Mouse (Mus musculus): Measurements from ENCODE around the gene Zfp652. TPM values are rescaled to one million over a fixed set of nuclear protein-coding genes. Genes with fewer than 3 reads are reported as not detected.

Gene Zfp652
- total RNA-seq, 1 experiment from 2014 or later, result 26.4 TPM

- ATAC-seq (replicated peaks in 1 of 2; ENCODE audit: insufficient read depth in 1 of 2, low FRiP score in 2 of 2, low TSS enrichment in 1 of 2, low read depth in 1 of 2, poor library complexity in 2 of 2, severe bottlenecking in 2 of 2), result no peak
Observed at GRCm38 (mm10) chr11:95831641-95832040, 119.2 kb downstream of the Zfp652 start.

DNA sequence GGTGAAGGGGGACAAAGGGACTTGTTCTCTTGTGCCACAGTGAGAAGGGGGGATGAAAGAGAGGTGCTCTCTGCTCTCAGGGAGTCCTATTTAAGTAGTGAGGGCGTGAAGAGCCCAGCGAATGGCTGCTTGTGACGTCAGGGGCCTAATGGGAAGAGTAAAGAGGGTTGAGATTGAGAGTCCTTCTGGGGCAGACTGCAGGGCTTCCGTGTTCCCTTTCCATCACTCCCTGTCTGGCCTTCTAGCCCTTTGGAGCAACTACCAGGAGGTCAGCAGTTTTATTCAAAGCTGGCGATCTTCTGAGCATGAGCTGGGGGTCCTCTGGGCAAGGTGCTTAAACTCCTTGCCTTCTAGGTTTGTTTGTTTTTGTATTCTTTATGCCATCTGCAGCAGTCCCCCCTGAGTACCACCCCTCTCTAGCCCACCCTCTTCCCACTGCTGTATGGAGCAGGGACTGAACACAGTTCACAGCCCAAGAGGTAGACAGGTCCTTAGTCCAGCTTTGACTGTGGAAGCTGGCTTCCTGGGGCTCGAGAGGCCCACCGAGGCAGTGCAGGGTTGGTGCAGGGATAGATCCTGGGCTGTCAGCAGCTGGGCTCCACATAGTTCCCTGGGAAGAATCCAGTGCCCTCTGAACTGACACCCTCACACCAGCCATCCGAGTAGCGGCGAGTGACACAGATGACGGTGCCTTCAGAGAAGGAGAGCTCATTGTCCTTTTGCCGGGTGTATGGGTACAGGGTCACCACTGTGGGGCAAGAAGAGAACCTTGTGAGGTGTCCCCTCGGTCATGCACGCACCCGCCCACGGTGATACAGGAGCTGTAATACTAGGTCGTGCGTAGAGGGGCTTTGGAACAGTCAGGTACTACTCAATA lies 119.9 kb downstream of the Zfp652 start:
- ATAC-seq (replicated peaks in 1 of 2; ENCODE audit: insufficient read depth in 1 of 2, low FRiP score in 2 of 2, low TSS enrichment in 1 of 2, low read depth in 1 of 2, poor library complexity in 2 of 2, severe bottlenecking in 2 of 2), result no peak

- ATAC-seq (replicated peaks in 1 of 2; ENCODE audit: insufficient read depth in 1 of 2, low FRiP score in 2 of 2, low TSS enrichment in 1 of 2, low read depth in 1 of 2, poor library complexity in 2 of 2, severe bottlenecking in 2 of 2), result no peak
Observed at GRCm38 (mm10) chr11:95833006-95833570, 120.6 kb downstream of the Zfp652 start.

GRCm38 (mm10) chr11:95833631-95834142 lies 121.2 kb downstream of the Zfp652 start:
- no peak for ATAC-seq (replicated peaks in 1 of 2; ENCODE audit: insufficient read depth in 1 of 2, low FRiP score in 2 of 2, low TSS enrichment in 1 of 2, low read depth in 1 of 2, poor library complexity in 2 of 2, severe bottlenecking in 2 of 2)

DNA sequence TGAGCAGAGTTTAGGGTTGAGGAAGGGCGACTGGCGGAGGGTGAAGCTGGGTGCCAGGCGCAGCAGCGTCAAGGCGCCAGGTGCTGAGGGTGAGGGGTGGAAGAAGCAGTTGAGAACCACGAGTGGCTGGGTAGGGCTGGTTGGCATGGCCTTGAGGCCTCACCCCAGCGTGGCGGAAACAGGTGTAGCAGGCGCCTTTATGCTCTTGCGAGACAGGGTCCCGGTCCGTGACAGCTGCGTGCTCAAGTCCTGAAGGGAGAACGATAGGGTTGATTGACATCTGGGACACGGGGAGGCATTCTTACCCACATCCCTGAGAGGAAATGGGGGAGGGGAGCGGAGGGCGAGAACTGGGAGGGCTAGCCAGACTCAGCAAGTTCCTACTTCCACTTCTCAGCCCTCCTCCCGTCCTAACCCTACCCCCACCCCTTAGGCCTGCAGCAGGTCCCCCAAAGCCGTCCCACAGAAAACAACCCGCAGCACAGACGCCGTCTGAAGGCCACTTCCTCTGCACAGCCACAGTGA lies 121.7 kb downstream of the Zfp652 start:
- ATAC-seq (replicated peaks in 1 of 2; ENCODE audit: insufficient read depth in 1 of 2, low FRiP score in 2 of 2, low TSS enrichment in 1 of 2, low read depth in 1 of 2, poor library complexity in 2 of 2, severe bottlenecking in 2 of 2), result peak; percentile 76 to 82

- ATAC-seq (replicated peaks in 1 of 2; ENCODE audit: insufficient read depth in 1 of 2, low FRiP score in 2 of 2, low TSS enrichment in 1 of 2, low read depth in 1 of 2, poor library complexity in 2 of 2, severe bottlenecking in 2 of 2), result peak; percentile 28 to 34; a peak in 3 of 4 replicates
Observed at GRCm38 (mm10) chr11:95834742-95835710, 122.6 kb downstream of the Zfp652 start.

DNA sequence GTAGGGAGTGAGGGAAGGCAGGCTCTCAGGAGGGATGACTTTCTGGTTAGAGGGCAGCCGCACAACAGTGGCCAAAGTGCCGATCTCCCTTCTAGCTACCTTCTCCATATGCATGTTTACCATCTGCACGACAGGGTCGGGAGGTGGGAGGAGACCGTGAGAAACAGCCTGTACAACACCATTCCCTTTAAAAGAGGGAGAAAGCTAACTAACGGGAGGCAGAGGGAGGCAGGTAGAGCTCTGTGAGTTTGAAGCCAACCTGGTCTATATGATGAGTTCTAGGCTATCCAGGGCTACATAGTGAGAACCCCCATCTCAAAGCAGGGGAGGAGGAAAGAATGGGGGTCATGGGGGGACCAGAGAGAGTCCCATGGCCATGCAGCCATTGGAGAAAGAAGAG lies 123.4 kb downstream of the Zfp652 start:
- no peak for ATAC-seq (replicated peaks in 1 of 2; ENCODE audit: insufficient read depth in 1 of 2, low FRiP score in 2 of 2, low TSS enrichment in 1 of 2, low read depth in 1 of 2, poor library complexity in 2 of 2, severe bottlenecking in 2 of 2)

GRCm38 (mm10) chr11:95836433-95836832 lies 124.0 kb downstream of the Zfp652 start:
- no peak for ATAC-seq (replicated peaks in 1 of 2; ENCODE audit: insufficient read depth in 1 of 2, low FRiP score in 2 of 2, low TSS enrichment in 1 of 2, low read depth in 1 of 2, poor library complexity in 2 of 2, severe bottlenecking in 2 of 2)

DNA sequence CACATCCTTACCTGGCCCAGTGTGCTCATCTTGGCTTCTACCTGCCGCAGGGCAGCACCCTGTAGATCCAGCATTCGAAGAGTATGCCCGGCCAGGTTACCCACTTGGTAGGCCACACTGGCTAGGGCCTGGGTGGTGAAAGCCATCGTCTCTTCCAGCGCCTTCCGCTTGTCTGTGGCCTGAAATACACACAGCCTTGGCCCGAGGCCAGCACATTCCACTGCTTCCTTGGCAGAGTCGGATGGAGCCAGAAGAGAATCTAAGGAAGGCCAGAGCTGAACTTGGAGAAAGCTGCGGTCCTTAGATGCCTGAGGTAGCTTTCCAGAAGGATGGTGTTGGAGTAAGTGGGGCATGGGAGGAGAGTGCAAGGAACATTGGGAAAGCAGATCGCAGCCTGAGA lies 124.6 kb downstream of the Zfp652 start, which contains the start of gene Gngt2:
Gngt2 (plus strand) TSS at position 158 of the 400 bp plus-strand sequence.
- no peak for ATAC-seq (replicated peaks in 1 of 2; ENCODE audit: insufficient read depth in 1 of 2, low FRiP score in 2 of 2, low TSS enrichment in 1 of 2, low read depth in 1 of 2, poor library complexity in 2 of 2, severe bottlenecking in 2 of 2)

DNA sequence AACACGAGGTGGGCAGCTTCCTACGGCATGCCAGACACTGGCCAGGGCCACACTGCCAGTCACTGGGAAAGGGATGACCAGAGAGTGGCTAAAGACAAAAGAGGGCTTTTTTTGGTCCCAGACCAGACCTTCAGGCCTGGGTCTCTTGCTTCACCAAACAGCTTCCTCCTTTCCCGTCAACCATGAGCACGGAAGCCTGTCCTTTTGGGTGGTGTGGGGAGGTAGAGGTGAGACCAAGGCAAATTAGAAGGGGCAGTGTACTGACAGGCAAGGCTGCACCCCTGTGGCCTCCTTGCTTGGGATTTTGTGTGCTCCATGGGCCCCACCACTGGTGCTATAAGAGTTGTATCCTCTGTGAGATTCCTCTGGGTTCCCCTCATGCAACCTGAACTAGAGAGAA lies 126.1 kb downstream of the Zfp652 start:
- ATAC-seq (replicated peaks in 1 of 2; ENCODE audit: insufficient read depth in 1 of 2, low FRiP score in 2 of 2, low TSS enrichment in 1 of 2, low read depth in 1 of 2, poor library complexity in 2 of 2, severe bottlenecking in 2 of 2), result no peak

DNA sequence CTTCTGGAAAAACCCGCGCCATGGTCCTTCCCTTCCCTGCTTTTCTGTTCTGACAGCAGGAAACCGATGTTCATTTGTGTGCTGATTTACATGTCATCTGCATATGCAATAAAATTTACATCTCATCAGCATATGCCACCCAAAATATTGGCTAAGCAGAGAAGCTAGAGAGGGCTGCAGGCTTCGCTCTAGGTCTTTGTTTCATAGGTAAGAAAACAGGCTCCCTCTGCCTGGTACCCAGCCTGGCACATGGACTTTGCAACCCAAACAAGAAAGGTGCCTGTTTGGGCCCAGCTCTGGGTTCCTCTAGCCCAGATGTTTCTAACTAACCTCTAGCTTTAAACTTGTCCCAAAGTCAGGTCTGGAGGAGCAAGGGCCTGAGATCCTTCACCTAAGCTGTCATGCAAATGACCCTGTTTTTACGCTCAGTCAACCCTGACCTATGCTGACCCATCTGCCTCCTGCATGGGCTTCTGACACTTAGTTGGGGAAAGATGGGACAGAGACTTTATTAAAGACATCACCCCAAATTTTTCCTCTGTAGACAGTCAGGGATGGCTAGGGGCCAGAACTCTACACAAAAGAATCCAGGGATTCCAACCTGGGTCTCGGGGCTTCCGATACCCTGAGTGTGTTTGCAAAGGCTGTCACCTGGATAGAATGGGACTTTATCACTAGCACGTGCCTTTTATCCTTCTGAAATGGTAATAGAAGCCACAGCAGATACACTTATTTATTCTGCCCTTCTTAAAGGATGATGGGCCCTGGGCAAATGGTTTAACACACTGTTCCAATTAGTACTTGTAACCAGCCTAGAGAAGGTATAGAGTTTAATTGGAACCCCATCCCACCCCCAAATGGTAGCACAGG lies 126.8 kb downstream of the Zfp652 start:
- no peak for ATAC-seq (replicated peaks in 1 of 2; ENCODE audit: insufficient read depth in 1 of 2, low FRiP score in 2 of 2, low TSS enrichment in 1 of 2, low read depth in 1 of 2, poor library complexity in 2 of 2, severe bottlenecking in 2 of 2)

- ATAC-seq (replicated peaks in 1 of 2; ENCODE audit: insufficient read depth in 1 of 2, low FRiP score in 2 of 2, low TSS enrichment in 1 of 2, low read depth in 1 of 2, poor library complexity in 2 of 2, severe bottlenecking in 2 of 2), result no peak
Observed at GRCm38 (mm10) chr11:95840694-95841497, 128.4 kb downstream of the Zfp652 start.

DNA sequence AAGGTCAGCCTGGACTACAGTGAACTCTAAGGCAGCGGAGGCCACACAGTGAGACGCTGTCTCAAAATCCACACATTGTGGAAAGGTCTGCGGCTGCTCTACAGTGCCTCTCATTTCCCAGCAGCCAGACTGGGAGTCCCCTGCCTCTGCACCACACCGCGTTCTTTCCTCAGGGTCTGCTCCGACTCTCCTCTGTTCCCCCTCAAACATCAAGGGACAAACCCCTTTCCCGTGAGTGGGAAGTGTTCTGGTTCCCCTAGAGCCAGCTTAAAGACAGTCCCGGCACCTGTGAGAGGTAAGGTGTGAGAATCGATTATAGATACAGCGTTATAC lies 129.0 kb downstream of the Zfp652 start:
- ATAC-seq (replicated peaks in 1 of 2; ENCODE audit: insufficient read depth in 1 of 2, low FRiP score in 2 of 2, low TSS enrichment in 1 of 2, low read depth in 1 of 2, poor library complexity in 2 of 2, severe bottlenecking in 2 of 2), result no peak

DNA sequence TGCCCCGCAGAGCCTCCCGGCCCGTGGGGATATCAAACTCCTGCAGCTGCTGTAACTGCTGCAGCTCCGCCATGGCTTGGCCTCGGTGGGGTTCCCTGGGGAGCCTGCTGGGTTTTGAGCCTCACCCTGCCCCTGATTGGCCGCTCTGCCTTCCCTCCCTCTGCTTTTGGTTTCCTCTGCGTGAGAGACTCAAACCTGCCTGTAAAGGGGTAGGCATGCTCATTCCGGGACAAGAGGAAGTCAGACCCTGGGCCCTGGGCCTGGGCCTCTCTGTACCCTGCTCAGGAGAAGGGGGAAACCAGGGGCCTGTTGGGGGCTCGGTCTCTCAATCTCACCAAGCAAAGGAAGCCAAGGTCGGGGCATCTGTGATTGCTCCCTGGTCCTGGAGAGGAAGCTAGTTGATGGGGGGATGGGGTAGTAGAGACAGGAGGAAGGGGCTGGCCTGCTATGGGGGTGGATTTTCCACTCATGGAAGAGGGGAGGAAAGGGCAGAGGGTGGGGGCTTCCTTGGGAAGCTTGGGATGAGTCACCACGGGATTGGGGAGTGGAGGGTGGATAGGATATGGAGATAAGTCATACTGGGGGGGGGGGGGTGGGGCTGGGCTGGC lies 129.7 kb downstream of the Zfp652 start, which contains the start of gene Abi3:
Abi3 (minus strand) TSS at position 403 of the 608 bp plus-strand sequence.
- peak; percentile 47 to 73 for ATAC-seq (replicated peaks in 1 of 2; ENCODE audit: insufficient read depth in 1 of 2, low FRiP score in 2 of 2, low TSS enrichment in 1 of 2, low read depth in 1 of 2, poor library complexity in 2 of 2, severe bottlenecking in 2 of 2)

DNA sequence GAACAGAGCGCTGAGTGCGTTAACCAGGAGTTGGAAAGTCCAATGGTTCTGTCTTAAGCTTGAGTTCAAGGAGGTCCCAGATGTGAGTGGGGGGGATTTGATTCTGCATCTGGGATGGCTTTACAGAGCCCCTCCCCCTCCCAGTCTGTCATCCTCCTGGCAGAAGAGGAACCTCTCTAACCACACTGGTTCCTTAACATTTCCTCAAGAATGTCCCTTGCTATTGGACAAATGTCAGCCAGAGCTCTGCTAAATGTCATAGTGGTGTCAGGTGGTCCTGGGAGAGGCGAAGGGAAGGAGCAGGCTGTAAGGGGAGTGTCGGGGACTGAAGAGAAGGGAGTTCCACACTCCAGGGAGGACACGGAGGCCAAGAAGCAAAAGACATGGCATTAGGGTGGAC lies 130.5 kb downstream of the Zfp652 start:
- peak; percentile 18 to 33 for ATAC-seq (replicated peaks in 1 of 2; ENCODE audit: insufficient read depth in 1 of 2, low FRiP score in 2 of 2, low TSS enrichment in 1 of 2, low read depth in 1 of 2, poor library complexity in 2 of 2, severe bottlenecking in 2 of 2)
